Mouse (Mus musculus) liver, embryonic 16.5 days (tissue): Measurements from ENCODE around the gene Aldh3a2. TPM values are rescaled to one million over a fixed set of nuclear protein-coding genes. Genes with fewer than 3 reads are reported as not detected.

ENCODE experiments used
- ATAC-seq: fragments of 200-750 bp; cut with Nextera tagmentation; 2 replicates; pipeline ENCODE4 v1.8.0; 2017; ENCODE audit warnings: low read depth, mild to moderate bottlenecking, moderate number of reproducible peaks, moderate library complexity
- H3K27ac ChIP-seq: fragments of 300-500 bp; sonication (generic); 2 replicates; pipeline ENCODE4 v1.5.1; 2014; ENCODE audit warnings: mild to moderate bottlenecking, low read length
- H3K27me3 ChIP-seq: fragments of 300-500 bp; sonication (generic); 2 replicates; pipeline ENCODE4 v1.6.1; 2014; ENCODE audit warnings: low read depth, low read length, mixed read lengths; ENCODE audit not compliant: control insufficient read depth, insufficient read depth
- H3K36me3 ChIP-seq: fragments of 300-500 bp; sonication (generic); 2 replicates; pipeline ENCODE4 v1.6.1; 2014; ENCODE audit warnings: mild to moderate bottlenecking; ENCODE audit not compliant: control insufficient read depth, insufficient read depth
- H3K4me1 ChIP-seq: fragments of 300-500 bp; sonication (generic); 2 replicates; pipeline ENCODE4 v1.6.1; 2014; ENCODE audit warnings: low read depth, low read length, mixed read lengths; ENCODE audit not compliant: control insufficient read depth
- H3K4me2 ChIP-seq: fragments of 300-500 bp; sonication (generic); 2 replicates; pipeline ENCODE4 v1.6.1; 2014; ENCODE audit warnings: low read depth, low read length, mixed read lengths
- H3K4me3 ChIP-seq: fragments of 300-500 bp; sonication (generic); 2 replicates; pipeline ENCODE4 v1.5.1; 2014; ENCODE audit warnings: low read depth, mild to moderate bottlenecking, low read length
- H3K9ac ChIP-seq: fragments of 300-500 bp; sonication (generic); 2 replicates; pipeline ENCODE4 v1.6.1; 2014; ENCODE audit warnings: low read depth, low read length
- H3K9me3 ChIP-seq: fragments of 300-500 bp; sonication (generic); replicated peaks from 2 replicates; pipeline ENCODE4 v1.6.1; 2016; ENCODE audit warnings: low read length; ENCODE audit not compliant: control insufficient read depth
- WGBS: fragments of 180-500 bp; shearing (Covaris S2); extraction: QIAGEN DNeasy Blood & Tissue Kit; methylation state at CpG from one replicate; pipeline ENCODE4 v1.1.7; 2014; ENCODE audit not compliant: insufficient replicate concordance; 5-methylcytosine and 5-hydroxymethylcytosine counted together
- polyA plus RNA-seq: library from polyadenylated mRNA; unstranded; fragments of >200 nt; fragmentation: Nextera tagmentation; extraction: Ambion mirVana; gene quantifications from 2 replicates; pipeline ENCODE4 v1.2.1, GENCODE M21; 2015

Gene Aldh3a2
- polyA plus RNA-seq, 1 experiment from 2014 or later = 40.9 TPM

DNA sequence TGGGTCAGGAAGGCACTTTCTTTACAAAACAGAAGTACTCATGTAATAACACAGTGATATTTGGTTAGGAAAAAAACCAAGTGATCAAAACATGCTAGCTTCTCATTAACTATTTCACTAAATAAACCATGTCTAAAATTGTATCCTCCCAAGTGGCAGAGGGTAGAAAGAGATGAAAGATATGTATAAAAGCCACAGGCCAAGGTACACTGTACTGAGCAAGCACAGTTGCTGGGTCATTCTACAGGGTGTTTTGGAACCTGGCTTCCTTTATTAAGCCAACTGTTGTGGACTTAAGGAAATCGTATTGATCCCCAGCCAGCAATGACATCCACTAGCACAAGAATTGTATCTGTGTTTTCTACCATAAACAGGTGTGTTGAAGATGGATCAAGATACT, 3.4 kb downstream of the Aldh3a2 start:
- Histone ChIP-seq H3K9ac (no peak overlapping the region), H3K4me2 (no peak overlapping the region), H3K27me3 (no peaks in the 10 kb centered on the region), H3K36me3 (peaks cover 17% of the 10 kb centered on the region; the same call in 1 of the 2 replicates), H3K4me1 (peaks cover 12% of the 10 kb centered on the region), H3K4me3 (no peak overlapping the region), H3K27ac (peak overlapping the region; percentile 1; the same call in 1 of the 2 replicates), H3K9me3 (no peaks in the 10 kb centered on the region)
- ATAC-seq = no peak
- WGBS = 67% methylated on average over 1 of the region's 1 CpGs

DNA sequence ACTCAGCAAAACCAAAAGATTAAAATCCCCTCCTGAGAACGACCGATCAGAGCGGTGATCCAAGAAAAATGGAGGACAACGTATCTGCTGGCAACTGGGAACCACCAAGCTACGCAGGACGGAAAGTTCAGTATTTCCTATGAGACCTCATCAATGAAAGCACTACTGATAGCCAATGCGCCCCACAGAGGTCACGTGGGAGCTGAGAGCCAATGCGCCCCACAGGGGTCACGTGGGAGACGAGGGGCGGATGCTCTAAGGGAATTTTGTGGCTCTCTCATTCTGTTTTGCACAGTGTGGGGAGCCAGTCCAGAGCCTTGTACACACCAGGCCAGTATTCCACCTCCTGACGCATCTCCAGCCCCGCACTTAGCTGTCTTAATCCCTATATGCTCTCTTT, 4.7 kb downstream of the Aldh3a2 start:
- Histone ChIP-seq H3K4me1 (peaks cover under 1% of the 10 kb centered on the region), H3K36me3 (peaks cover 17% of the 10 kb centered on the region; the same call in 1 of the 2 replicates), H3K27me3 (no peaks in the 10 kb centered on the region), H3K9me3 (no peaks in the 10 kb centered on the region), H3K27ac (no peak overlapping the region), H3K9ac (no peak overlapping the region), H3K4me3 (no peak overlapping the region), H3K4me2 (no peak overlapping the region)
- ATAC-seq = no peak
- 86% methylated on average over 14 of the region's 14 CpGs for WGBS

DNA sequence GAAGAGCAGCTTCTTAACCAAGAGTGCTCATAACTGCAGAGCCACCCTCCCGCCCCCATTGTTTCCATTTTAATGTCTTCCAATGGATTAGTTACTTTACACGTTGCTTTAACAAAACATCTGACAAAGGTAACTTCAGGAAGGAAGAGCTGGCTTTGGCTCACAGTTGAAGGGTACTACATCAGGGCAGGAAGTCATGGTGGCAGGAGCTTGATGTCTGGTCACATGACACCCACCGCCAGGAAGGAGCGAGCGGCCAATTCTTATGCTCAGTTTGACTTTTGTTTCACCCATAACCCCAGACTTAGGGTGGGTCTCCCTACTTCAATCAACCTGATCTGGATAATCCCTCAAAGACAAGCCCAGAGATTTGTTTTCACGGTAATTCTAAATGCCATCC, 8.2 kb downstream of the Aldh3a2 start:
- no peak for ATAC-seq
- H3K4me2 ChIP-seq = no peak overlapping the region
- H3K9me3 ChIP-seq = no peaks in the 10 kb centered on the region
- no peaks in the 10 kb centered on the region for H3K4me1 ChIP-seq
- no peak overlapping the region for H3K27ac ChIP-seq
- H3K36me3 ChIP-seq = peaks cover 21% of the 10 kb centered on the region
- no peak overlapping the region for H3K9ac ChIP-seq
- H3K4me3 ChIP-seq = no peak overlapping the region
- 78% methylated on average over 6 of the region's 6 CpGs for WGBS
- H3K27me3 ChIP-seq = no peaks in the 10 kb centered on the region

GRCm38 (mm10) chr11:61252807-61253206, 14.5 kb downstream of the Aldh3a2 start:
- Histone ChIP-seq H3K27me3 (no peaks in the 10 kb centered on the region), H3K4me1 (no peaks in the 10 kb centered on the region), H3K9ac (no peak overlapping the region), H3K4me3 (no peak overlapping the region), H3K9me3 (no peaks in the 10 kb centered on the region), H3K4me2 (no peak overlapping the region), H3K36me3 (peaks cover 18% of the 10 kb centered on the region), H3K27ac (no peak overlapping the region)
- no peak for ATAC-seq
- 76% methylated on average over 12 of the region's 12 CpGs for WGBS

GRCm38 (mm10) chr11:61251741-61252140, 15.5 kb downstream of the Aldh3a2 start:
- WGBS = 73% methylated on average over 10 of the region's 10 CpGs
- no peak for ATAC-seq
- Histone ChIP-seq H3K36me3 (peaks cover 20% of the 10 kb centered on the region), H3K4me3 (no peak overlapping the region), H3K27ac (no peak overlapping the region), H3K27me3 (no peaks in the 10 kb centered on the region), H3K9ac (no peak overlapping the region), H3K9me3 (no peaks in the 10 kb centered on the region), H3K4me1 (no peaks in the 10 kb centered on the region), H3K4me2 (no peak overlapping the region)

GRCm38 (mm10) chr11:61244406-61244805, 22.9 kb downstream of the Aldh3a2 start:
- no peaks in the 10 kb centered on the region for H3K27me3 ChIP-seq
- no peak overlapping the region for H3K9ac ChIP-seq
- peaks cover 3% of the 10 kb centered on the region; the same call in 1 of the 2 replicates for H3K36me3 ChIP-seq
- H3K4me1 ChIP-seq = no peaks in the 10 kb centered on the region
- no peaks in the 10 kb centered on the region for H3K9me3 ChIP-seq
- no peak overlapping the region for H3K4me3 ChIP-seq
- no peak overlapping the region for H3K27ac ChIP-seq
- 75% methylated on average over 7 of the region's 7 CpGs for WGBS
- H3K4me2 ChIP-seq = no peak overlapping the region
- no peak for ATAC-seq

- Histone ChIP-seq H3K9me3 (no peaks in the 10 kb centered on the region), H3K36me3 (no peaks in the 10 kb centered on the region), H3K4me1 (peaks cover 5% of the 10 kb centered on the region), H3K27ac (peak overlapping the region; percentile 64), H3K27me3 (no peaks in the 10 kb centered on the region; the same call in 1 of the 2 replicates), H3K4me2 (0 out of 2 replicates have a peak overlapping the region, but pooled peaks have one; percentile 17), H3K4me3 (0 out of 2 replicates have a peak overlapping the region, but pooled peaks have one; percentile 3), H3K9ac (no peak overlapping the region)
- peak; percentile 71 for ATAC-seq
- WGBS = 62% methylated on average over 3 of the region's 3 CpGs
Measured at GRCm38 (mm10) chr11:61236015-61236414, 31.2 kb downstream of the Aldh3a2 start.

DNA sequence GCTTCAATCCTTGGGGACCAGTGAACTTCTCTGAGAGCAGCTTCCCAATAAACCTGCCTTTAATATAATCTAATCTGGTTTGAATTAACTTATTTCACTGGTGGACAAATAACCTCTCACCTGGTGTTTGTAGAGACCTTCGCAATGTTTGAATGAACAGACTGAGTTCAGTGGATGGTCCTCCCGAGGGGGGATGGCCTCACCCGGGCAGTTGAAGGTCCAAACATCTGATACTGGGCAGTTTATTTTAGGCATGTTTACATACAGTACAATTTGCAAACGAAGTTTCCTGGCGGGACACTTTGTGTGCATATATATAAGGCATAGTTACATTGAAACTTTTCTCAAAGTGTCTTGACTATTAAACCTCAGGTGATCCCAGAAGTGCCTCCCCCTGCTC, 33.1 kb downstream of the Aldh3a2 start:
- H3K36me3 ChIP-seq = no peaks in the 10 kb centered on the region
- H3K4me1 ChIP-seq = peaks cover 5% of the 10 kb centered on the region
- H3K4me2 ChIP-seq = peak overlapping the region; percentile 22; the same call in 1 of the 2 replicates
- no peaks in the 10 kb centered on the region for H3K9me3 ChIP-seq
- no peak overlapping the region for H3K4me3 ChIP-seq
- peak; percentile 79 for ATAC-seq
- H3K27ac ChIP-seq = peak overlapping the region; percentile 69
- 38% methylated on average over 5 of the region's 5 CpGs for WGBS
- H3K27me3 ChIP-seq = no peaks in the 10 kb centered on the region; the same call in 1 of the 2 replicates
- no peak overlapping the region for H3K9ac ChIP-seq

DNA sequence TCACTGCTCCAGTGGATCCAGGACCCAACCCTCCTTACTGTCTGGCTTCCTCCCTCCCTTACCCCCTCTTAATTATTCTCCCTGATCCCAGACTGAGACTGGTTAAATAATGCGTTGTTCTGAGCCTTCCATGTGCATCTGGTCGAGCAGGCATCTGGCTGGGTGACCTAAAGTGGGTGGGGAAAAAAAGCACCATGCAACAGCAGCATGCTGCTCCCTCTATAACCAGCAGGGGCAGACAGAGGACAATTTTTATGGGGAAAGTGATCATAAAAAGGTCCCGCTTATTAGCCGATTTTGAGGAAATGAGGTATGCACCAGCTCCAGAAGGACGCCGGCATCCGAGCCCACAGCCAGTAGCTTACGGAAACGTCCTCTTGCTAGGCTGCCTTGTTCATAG, 35.9 kb downstream of the Aldh3a2 start:
- ATAC-seq = no peak
- Histone ChIP-seq H3K4me2 (no peak overlapping the region), H3K4me3 (no peak overlapping the region), H3K27ac (no peak overlapping the region), H3K9me3 (no peaks in the 10 kb centered on the region), H3K27me3 (no peaks in the 10 kb centered on the region; the same call in 1 of the 2 replicates), H3K9ac (no peak overlapping the region), H3K4me1 (peaks cover 5% of the 10 kb centered on the region; the same call in 1 of the 2 replicates), H3K36me3 (no peaks in the 10 kb centered on the region)
- 8% methylated on average over 9 of the region's 9 CpGs for WGBS
